Mouse (Mus musculus) CD8-positive naive resting alpha-beta T cell, adult 57 days (primary cell): ENCODE data around the gene Capn1. TPM values are rescaled to one million over a fixed set of nuclear protein-coding genes. Genes with fewer than 3 reads are reported as not detected.

Experiments used
- total RNA-seq: library from RNA; stranded (reverse); gene quantifications from one replicate; pipeline ENCODE4 v1.2.4, GENCODE M21; 2023

The Capn1 gene
- 143 TPM for total RNA-seq

GRCm38 (mm10) chr19:6015511-6016315 is at the start of gene Capn1:
Gene Capn1, minus strand, starts transcription at chr19:6015897.

GRCm38 (mm10) chr19:6061021-6061533 is 45.4 kb upstream of the Capn1 start, which contains the start of gene Znhit2:
Gene Znhit2, plus strand, starts transcription at chr19:6061192.

DNA sequence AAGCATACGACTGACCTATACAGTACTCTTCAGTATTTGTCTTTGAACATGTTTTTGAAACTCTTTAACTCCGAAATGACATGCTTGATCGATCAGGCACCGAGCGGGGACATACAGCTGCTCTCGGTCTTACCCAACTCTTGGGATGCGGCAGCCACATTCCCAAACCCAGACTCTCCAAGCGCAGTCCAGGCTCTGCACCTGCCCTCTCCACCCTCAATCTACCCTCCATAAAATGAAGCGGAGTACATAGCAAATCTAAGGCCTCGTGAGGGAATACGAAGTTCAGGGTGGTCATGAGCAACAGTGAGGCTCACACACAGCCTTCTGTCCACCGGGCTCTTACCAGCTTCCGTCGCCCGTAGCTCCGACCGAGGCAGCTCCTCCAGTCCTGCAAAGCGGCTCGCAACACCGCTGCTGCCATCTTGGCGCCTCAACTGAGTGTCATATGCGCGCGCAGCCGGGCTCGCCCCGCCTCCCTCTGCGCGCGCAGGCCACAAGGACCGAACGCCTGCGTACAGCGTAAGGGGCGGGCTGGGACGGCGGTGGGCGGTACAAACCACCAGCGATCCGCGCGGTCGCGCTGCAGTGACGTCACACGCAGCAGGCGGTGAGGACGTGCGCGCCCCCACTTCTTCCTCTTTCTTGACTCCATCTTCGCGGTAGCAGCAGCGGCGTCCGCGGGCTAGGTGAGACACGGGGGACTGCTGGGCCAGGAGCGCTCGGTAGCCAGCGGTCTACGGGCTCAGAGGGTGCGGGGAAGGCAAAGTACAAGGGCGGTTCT is 41.8 kb upstream of the Capn1 start, which contains the start of the genes Mrpl49 and Fau:
TSS of gene Mrpl49 (minus strand) at position 473 of the 784 bp plus-strand sequence.
TSS of gene Fau (plus strand) at position 532 of the 784 bp plus-strand sequence.

DNA sequence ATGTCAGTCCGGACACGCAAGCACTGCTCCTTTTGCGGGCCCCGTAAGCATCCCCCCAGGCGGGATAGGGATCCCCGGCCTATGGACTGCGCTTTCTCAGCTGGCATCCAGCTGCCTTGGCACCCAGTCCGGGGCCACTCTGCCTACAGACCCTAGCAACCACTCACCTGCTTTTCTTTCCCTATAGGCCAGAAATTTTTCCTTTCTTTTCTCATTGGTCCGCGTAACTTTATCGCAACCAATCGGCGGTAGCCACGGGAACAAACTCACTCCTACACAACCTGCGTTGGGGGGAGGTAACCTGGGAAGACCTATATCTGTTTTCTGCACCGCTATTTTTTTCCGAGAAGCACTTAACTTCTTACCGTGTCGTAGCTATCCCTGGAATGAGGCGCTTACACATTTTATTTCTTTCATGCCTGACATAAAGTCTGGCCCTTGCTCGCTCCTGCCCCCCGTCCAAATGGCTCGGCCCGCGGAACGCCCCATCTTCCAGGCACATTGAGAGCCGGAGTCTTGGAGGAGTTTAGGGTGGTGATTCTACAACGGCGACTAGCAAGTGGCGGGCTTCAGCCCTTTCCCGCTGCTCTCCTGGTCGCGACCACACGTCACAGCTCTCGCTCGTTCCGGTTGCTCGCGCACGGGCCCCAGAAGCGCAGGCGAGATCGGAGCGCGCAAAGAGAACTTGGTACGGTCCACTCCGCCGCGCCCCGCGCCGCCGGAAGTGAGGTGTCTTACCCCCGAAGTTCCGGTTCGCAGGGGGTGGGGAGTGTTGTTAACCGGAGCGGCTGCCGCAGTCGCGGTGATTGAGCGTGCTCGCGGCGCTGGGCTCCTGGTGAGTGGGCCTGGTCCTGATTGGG is 30.8 kb upstream of the Capn1 start, which contains the start of gene Syvn1:
TSS of gene Syvn1 (plus strand) at position 283 of the 860 bp plus-strand sequence.

GRCm38 (mm10) chr19:5986043-5986442 is 29.7 kb downstream of the Capn1 start, which contains the start of gene Slc22a20:
Gene Slc22a20, minus strand, starts transcription at chr19:5986143.

GRCm38 (mm10) chr19:5963883-5964562 is 51.7 kb downstream of the Capn1 start, which contains the start of gene Pola2:
Gene Pola2, minus strand, starts transcription at chr19:5964202.

Other genes with a start within 250 kb of the Capn1 start
- 55.4 TPM for gene Scyl1, start 244.5 kb downstream of the Capn1 start, total RNA-seq
- gene Frmd8, start 140.6 kb downstream of the Capn1 start, total RNA-seq: 152 TPM
- 20.8 TPM for gene Slc25a45, start 138.1 kb downstream of the Capn1 start, total RNA-seq
- gene Tigd3, start 121.7 kb downstream of the Capn1 start, total RNA-seq: 1.7 TPM
- 147 TPM for gene Dpf2, start 102.9 kb downstream of the Capn1 start, total RNA-seq
- 0.67 TPM for gene Cdc42ep2, start 91.1 kb downstream of the Capn1 start, total RNA-seq
- 63.5 TPM for gene Pola2, start 51.7 kb downstream of the Capn1 start, total RNA-seq
- gene Slc22a20, start 29.8 kb downstream of the Capn1 start, total RNA-seq: not detected
- 46.9 TPM for gene Syvn1, start 30.7 kb upstream of the Capn1 start, total RNA-seq
- 18.0 TPM for gene Mrpl49, start 41.9 kb upstream of the Capn1 start, total RNA-seq
- 3,401 TPM for gene Fau, start 41.9 kb upstream of the Capn1 start, total RNA-seq
- 11.9 TPM for gene Znhit2, start 45.3 kb upstream of the Capn1 start, total RNA-seq
- gene Tm7sf2, start 52.5 kb upstream of the Capn1 start, total RNA-seq: 18.8 TPM
- 110 TPM for gene Vps51, start 61.3 kb upstream of the Capn1 start, total RNA-seq
- not detected for gene Tmem262, start 64.1 kb upstream of the Capn1 start, total RNA-seq
- not detected for gene Gm28374, start 66.4 kb upstream of the Capn1 start, total RNA-seq
- 44.0 TPM for gene Zfpl1, start 69.1 kb upstream of the Capn1 start, total RNA-seq
- 0.89 TPM for gene Cdca5, start 69.1 kb upstream of the Capn1 start, total RNA-seq
- gene AC131692.1, start 78.5 kb upstream of the Capn1 start, total RNA-seq: not detected
- not detected for gene Naaladl1, start 89.9 kb upstream of the Capn1 start, total RNA-seq
- 9.6 TPM for gene Sac3d1, start 102.8 kb upstream of the Capn1 start, total RNA-seq
- gene Snx15, start 112.4 kb upstream of the Capn1 start, total RNA-seq: 32.0 TPM
- gene Batf2, start 125.1 kb upstream of the Capn1 start, total RNA-seq: not detected
- 26.0 TPM for gene Arl2, start 125.7 kb upstream of the Capn1 start, total RNA-seq
- not detected for gene Majin, start 168.5 kb upstream of the Capn1 start, total RNA-seq
- not detected for gene Gpha2, start 210.5 kb upstream of the Capn1 start, total RNA-seq
- 21.7 TPM for gene Ppp2r5b, start 220.0 kb upstream of the Capn1 start, total RNA-seq
- gene Atg2a, start 225.8 kb upstream of the Capn1 start, total RNA-seq: 156 TPM